Mouse (Mus musculus): ENCODE data around the gene Zfp978. TPM values are rescaled to one million over a fixed set of nuclear protein-coding genes. Genes with fewer than 3 reads are reported as not detected.
"Not testable (repeated sequence)": the region's sequence is repeated elsewhere in the genome, so short reads cannot be mapped to it uniquely, and the experiment has no call there.

Zfp978 gene
- polyA plus RNA-seq, 1 experiment from 2014 or later: not detected

DNA sequence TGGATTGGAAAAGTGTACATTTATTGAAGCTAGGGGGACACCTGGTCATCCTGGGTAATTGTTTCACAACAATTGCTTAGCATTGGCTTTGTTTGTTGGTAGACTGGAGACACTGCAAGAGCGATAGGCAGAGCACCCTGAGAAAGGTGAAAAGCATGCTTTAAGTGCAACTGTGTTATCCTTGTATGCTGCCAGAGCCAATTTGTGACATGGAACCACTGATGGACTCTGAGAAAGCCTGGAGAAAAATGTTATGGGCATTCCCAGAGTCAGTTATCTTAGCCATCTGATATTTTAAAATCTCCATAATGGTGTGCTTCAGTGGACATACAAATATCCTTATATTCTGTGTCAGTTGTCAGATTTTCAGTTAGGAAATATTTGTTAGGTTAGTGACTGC lies 60.2 kb downstream of the Zfp978 start:
- not testable (repeated sequence) for H3K27me3 ChIP-seq; H3K36me3 ChIP-seq; H3K4me1 ChIP-seq; H3K9ac ChIP-seq; H3K4me2 ChIP-seq (replicated peaks); H3K4me3 ChIP-seq; ATAC-seq (ENCODE audit: low FRiP score, low read depth); H3K27ac ChIP-seq
- 19% methylated on average over 1 of the region's 1 CpGs for WGBS
- H3K9me3 ChIP-seq: peaks cover 80% of the 10 kb centered on the region

DNA sequence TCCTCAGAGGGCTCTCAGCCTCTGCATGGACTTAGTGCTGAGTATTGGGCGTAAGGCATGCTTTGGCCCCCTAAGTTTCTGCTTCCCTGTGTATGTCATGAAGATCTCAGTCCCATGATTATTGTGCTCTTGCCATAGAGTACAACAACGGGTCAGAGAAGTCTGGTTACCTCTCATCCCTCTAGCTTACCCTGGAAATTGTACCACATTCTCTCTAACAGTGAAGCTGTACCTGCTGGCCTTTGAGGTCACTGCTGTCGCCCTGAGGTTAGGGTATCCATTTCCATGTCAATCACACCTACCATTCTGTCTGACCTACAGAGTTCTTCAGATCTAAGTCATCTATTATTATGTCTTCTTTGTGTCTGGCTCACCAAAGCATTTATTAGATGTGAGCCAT lies 62.0 kb downstream of the Zfp978 start:
- no peak for ATAC-seq (ENCODE audit: low FRiP score, low read depth)
- Histone ChIP-seq H3K9ac (no peak overlapping the region), H3K4me2 (replicated peaks) (no peak overlapping the region), H3K36me3 (no peaks in the 10 kb centered on the region), H3K9me3 (peaks cover 64% of the 10 kb centered on the region), H3K27me3 (no peaks in the 10 kb centered on the region), H3K4me3 (no peak overlapping the region), H3K27ac (no peak overlapping the region), H3K4me1 (no peaks in the 10 kb centered on the region)
- 46% methylated on average over 3 of the region's 3 CpGs for WGBS

DNA sequence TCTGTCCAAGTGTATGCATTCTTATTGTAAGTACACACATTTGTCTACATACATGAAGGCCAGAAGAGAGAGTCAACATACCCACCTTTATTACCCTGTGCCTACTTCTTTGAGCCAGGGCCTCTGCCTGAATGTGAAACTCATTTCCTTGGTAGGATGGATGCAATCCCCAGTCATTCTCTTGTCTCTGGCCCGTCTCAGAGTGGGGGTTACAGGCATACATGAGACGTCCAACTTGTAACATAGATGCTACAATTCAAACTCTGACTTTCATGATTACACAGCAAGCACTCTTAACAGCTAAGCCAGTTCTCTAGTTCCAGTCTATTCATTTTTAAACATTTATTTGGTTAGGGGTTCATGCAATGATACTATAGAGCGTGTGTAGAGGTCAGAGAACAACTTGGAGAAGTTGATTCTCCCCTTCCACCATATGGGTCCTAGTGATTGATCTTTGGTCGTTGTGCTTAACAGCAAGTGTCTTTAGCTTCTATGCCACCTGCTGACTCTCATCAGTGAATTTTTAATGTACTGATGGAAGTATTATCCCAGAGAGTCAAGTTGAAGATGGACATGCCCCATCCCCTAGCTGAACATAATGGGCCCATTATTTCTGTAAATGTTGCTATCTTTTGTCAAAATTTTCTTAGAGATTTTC lies 62.7 kb downstream of the Zfp978 start:
- Histone ChIP-seq H3K27me3 (no peaks in the 10 kb centered on the region), H3K4me3 (no peak overlapping the region), H3K27ac (no peak overlapping the region), H3K9me3 (peaks cover 58% of the 10 kb centered on the region), H3K36me3 (no peaks in the 10 kb centered on the region), H3K4me1 (no peaks in the 10 kb centered on the region), H3K4me2 (replicated peaks) (no peak overlapping the region), H3K9ac (no peak overlapping the region)
- ATAC-seq (ENCODE audit: low FRiP score, low read depth): no peak
- 64% methylated on average over 4 of the region's 4 CpGs for WGBS

- not testable (repeated sequence) for H3K27me3 ChIP-seq; H3K36me3 ChIP-seq; H3K4me3 ChIP-seq; H3K9ac ChIP-seq; H3K27ac ChIP-seq; H3K4me1 ChIP-seq; ATAC-seq (ENCODE audit: low FRiP score, low read depth); H3K4me2 ChIP-seq (replicated peaks)
- 49% methylated on average over 3 of the region's 3 CpGs for WGBS
- H3K9me3 ChIP-seq: peaks cover 56% of the 10 kb centered on the region
Observed at GRCm38 (mm10) chr4:147424404-147424803, 63.3 kb downstream of the Zfp978 start.

GRCm38 (mm10) chr4:147425615-147426347 lies 64.7 kb downstream of the Zfp978 start:
- not testable (repeated sequence) for H3K27me3 ChIP-seq; H3K27ac ChIP-seq; H3K36me3 ChIP-seq; H3K4me2 ChIP-seq (replicated peaks); H3K9ac ChIP-seq; H3K4me1 ChIP-seq; ATAC-seq (ENCODE audit: low FRiP score, low read depth); H3K4me3 ChIP-seq
- WGBS: 51% methylated on average over 5 of the region's 5 CpGs
- H3K9me3 ChIP-seq: peaks cover 49% of the 10 kb centered on the region

- Histone ChIP-seq H3K9me3 (peaks cover 32% of the 10 kb centered on the region), H3K4me3 (no peak overlapping the region), H3K4me2 (replicated peaks) (no peak overlapping the region), H3K4me1 (no peaks in the 10 kb centered on the region), H3K9ac (no peak overlapping the region), H3K27ac (no peak overlapping the region), H3K27me3 (no peaks in the 10 kb centered on the region), H3K36me3 (no peaks in the 10 kb centered on the region)
- no peak for ATAC-seq (ENCODE audit: low FRiP score, low read depth)
Observed at GRCm38 (mm10) chr4:147430651-147431050, 69.5 kb downstream of the Zfp978 start.

DNA sequence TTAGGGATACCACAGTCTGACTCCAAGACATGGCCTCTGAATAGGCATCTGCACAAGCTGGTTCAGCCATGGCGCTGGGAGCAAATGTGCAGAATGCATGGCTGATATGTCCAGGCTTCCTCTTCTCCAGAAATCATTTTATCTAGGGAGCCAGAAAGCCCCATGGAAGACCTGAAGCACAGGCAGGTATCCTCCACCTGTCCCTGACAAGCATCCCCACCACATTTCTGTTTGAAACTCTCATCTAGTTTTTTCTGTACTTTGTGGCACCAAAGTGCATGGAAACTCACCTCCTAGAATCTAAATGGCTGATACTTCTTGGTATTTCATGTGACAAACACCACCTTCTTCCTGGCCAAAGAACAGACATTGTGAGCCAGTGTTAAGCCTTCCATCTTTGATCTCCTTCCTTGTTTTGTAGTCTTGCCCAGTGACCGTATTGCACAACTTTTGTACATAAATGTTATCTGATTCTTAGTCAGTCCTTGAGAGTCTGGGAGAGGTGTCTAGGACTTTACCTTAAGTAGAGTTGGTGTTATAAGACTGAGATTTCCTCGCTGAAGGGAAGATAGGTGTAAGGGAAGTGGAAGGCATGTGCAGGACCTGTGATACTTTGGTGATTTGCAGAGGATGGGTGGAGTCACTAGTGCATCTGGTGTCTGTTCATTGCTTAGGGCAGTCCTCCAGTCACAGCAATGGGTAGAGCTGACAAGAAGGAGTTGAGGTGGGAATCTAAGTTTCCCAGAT lies 70.8 kb downstream of the Zfp978 start:
- not testable (repeated sequence) for H3K27ac ChIP-seq; H3K36me3 ChIP-seq; H3K4me1 ChIP-seq; H3K4me3 ChIP-seq; H3K4me2 ChIP-seq (replicated peaks); H3K9ac ChIP-seq; H3K27me3 ChIP-seq
- peak; percentile 24 for ATAC-seq (ENCODE audit: low FRiP score, low read depth)
- peaks cover 33% of the 10 kb centered on the region for H3K9me3 ChIP-seq
- WGBS: 75% methylated on average over 3 of the region's 3 CpGs

DNA sequence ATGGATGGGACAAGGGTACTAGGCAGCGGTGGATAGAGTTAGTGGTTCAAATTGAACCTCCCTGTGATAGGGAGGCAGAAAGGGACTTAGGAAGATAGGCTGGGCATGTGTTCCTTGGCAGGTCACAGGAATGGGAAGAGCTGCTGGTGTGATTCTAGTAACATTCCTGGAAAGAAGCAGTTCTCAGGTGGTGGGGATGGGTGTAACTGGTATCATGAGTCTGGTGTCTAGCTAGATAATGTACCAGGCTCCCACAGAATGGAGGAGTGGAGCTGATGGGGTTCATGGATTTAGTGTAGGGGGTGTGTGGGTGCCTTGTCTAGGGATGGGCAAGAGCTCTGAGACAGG lies 71.3 kb downstream of the Zfp978 start:
- WGBS: 85% methylated on average over 1 of the region's 1 CpGs

DNA sequence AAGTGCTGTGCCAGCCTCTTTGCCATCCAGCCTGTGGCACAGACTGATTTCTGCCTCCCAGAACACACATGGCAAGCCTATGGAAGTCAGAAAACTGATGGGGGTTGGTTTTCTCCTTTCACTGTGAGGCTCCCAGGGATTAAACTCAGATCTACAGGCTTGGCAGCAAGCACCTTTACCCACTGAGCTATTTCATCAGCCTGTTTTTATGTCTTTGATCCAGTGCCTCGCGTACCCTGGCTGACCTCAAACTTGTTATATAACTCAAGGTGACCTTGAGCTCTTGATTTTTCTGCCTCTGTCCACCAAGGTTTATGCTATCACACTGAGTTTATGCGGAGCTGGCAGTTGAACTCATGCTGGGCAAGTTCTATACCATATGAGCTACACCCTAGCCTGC lies 71.9 kb downstream of the Zfp978 start:
- ATAC-seq (ENCODE audit: low FRiP score, low read depth): 0 out of 2 replicates have a peak, but pooled peaks have one; percentile 37
- Histone ChIP-seq H3K4me3 (no peak overlapping the region), H3K4me2 (replicated peaks) (no peak overlapping the region), H3K27ac (no peak overlapping the region), H3K27me3 (no peaks in the 10 kb centered on the region), H3K9ac (no peak overlapping the region), H3K36me3 (no peaks in the 10 kb centered on the region), H3K4me1 (no peaks in the 10 kb centered on the region), H3K9me3 (peaks cover 33% of the 10 kb centered on the region)
- WGBS: 36% methylated on average over 3 of the region's 3 CpGs

More for the DNA sequence above, 71.3 kb downstream of the Zfp978 start:
- Histone ChIP-seq H3K27me3 (no peaks in the 10 kb centered on the region), H3K4me3 (no peak overlapping the region), H3K4me1 (no peaks in the 10 kb centered on the region), H3K27ac (no peak overlapping the region), H3K9me3 (peaks cover 33% of the 10 kb centered on the region), H3K9ac (no peak overlapping the region), H3K36me3 (no peaks in the 10 kb centered on the region), H3K4me2 (replicated peaks) (no peak overlapping the region)
- ATAC-seq (ENCODE audit: low FRiP score, low read depth): no peak; the same call in none of the 2 replicates

- 42% methylated on average over 2 of the region's 2 CpGs for WGBS
- H3K27ac ChIP-seq: no peak overlapping the region
- no peaks in the 10 kb centered on the region for H3K36me3 ChIP-seq
- no peaks in the 10 kb centered on the region for H3K4me1 ChIP-seq
- no peak overlapping the region for H3K4me3 ChIP-seq
- no peak overlapping the region for H3K4me2 ChIP-seq (replicated peaks)
- peaks cover 32% of the 10 kb centered on the region for H3K9me3 ChIP-seq
- no peaks in the 10 kb centered on the region for H3K27me3 ChIP-seq
- no peak overlapping the region for H3K9ac ChIP-seq
- no peak for ATAC-seq (ENCODE audit: low FRiP score, low read depth)
Observed at GRCm38 (mm10) chr4:147433874-147434273, 72.8 kb downstream of the Zfp978 start.
